Mouse (Mus musculus) limb, embryonic 14.5 days (tissue): Measurements from ENCODE around the gene Slc39a9. TPM values are rescaled to one million over a fixed set of nuclear protein-coding genes. Genes with fewer than 3 reads are reported as not detected.

Experiments used
- ATAC-seq: fragments of 200-750 bp; cut with Nextera tagmentation; 2 replicates; pipeline ENCODE4 v1.8.0; 2017; ENCODE audit warnings: low read depth, moderate number of reproducible peaks, moderate TSS enrichment; ENCODE audit not compliant: low FRiP score
- DNase-seq: peaks from one replicate; pipeline ENCODE4 v3.0.0-alpha.2; 2015; ENCODE audit warnings: low spot score
- H3K27ac ChIP-seq: fragments of 300-500 bp; sonication (generic); replicated peaks from 2 replicates; pipeline ENCODE4 v1.5.1; 2014; ENCODE audit warnings: low read depth, mild to moderate bottlenecking, low read length, moderate library complexity, mixed read lengths
- H3K27me3 ChIP-seq: fragments of 300-500 bp; sonication (generic); 2 replicates; pipeline ENCODE4 v1.6.1; 2014; ENCODE audit warnings: low read length, mixed read lengths; ENCODE audit not compliant: control insufficient read depth, insufficient read depth
- H3K36me3 ChIP-seq: fragments of 300-500 bp; sonication (generic); 2 replicates; pipeline ENCODE4 v1.6.1; 2014; ENCODE audit warnings: mild to moderate bottlenecking, low read length, moderate library complexity, mixed read lengths; ENCODE audit not compliant: control insufficient read depth, insufficient read depth
- H3K4me1 ChIP-seq: fragments of 300-500 bp; sonication (generic); 2 replicates; pipeline ENCODE4 v1.6.1; 2014; ENCODE audit warnings: antibody characterized with exemption, low read length, mixed read lengths; ENCODE audit not compliant: control insufficient read depth, insufficient read depth
- H3K4me2 ChIP-seq: fragments of 300-500 bp; sonication (generic); replicated peaks from 2 replicates; pipeline ENCODE4 v1.6.1; 2014; ENCODE audit warnings: low read depth, mild to moderate bottlenecking, low read length, moderate library complexity; ENCODE audit not compliant: severe bottlenecking
- H3K4me3 ChIP-seq: fragments of 300-500 bp; sonication (generic); replicated peaks from 2 replicates; pipeline ENCODE4 v1.5.1; 2014; ENCODE audit warnings: low read length
- H3K9ac ChIP-seq: fragments of 300-500 bp; sonication (generic); 2 replicates; pipeline ENCODE4 v1.6.1; 2014; ENCODE audit warnings: mild to moderate bottlenecking, low read depth, low read length, moderate library complexity; ENCODE audit not compliant: severe bottlenecking
- H3K9me3 ChIP-seq: fragments of 300-500 bp; sonication (generic); 2 replicates; pipeline ENCODE4 v1.6.1; 2016; ENCODE audit warnings: low read length; ENCODE audit not compliant: control insufficient read depth
- POLR2A ChIP-seq: fragments of 200-500 bp; IDR thresholded peaks from 2 replicates; pipeline ENCODE4 v1.8.0; 2012; ENCODE audit warnings: inconsistent platforms, mild to moderate bottlenecking, moderate library complexity, borderline replicate concordance; ENCODE audit not compliant: insufficient read depth, insufficient read length; ENCODE audit errors: extremely low read depth
- WGBS: fragments of 180-500 bp; shearing (Covaris S2); extraction: QIAGEN DNeasy Blood & Tissue Kit; methylation state at CpG from one replicate; pipeline ENCODE4 v1.1.7; 2014; 5-methylcytosine and 5-hydroxymethylcytosine counted together
- polyA plus RNA-seq, 2 experiments: library from polyadenylated mRNA; depleted of rRNA in 1 of 2; stranded (reverse) in 1 of 2; unstranded in 1 of 2; fragments of >200 nt; fragmentation: Nextera tagmentation in 1 of 2; extraction: Ambion mirVana in 1 of 2; gene quantifications; 2 replicates each; pipeline versions ENCODE4 v1.2.1 to v1.2.3; 2012 to 2014

Slc39a9 gene
- polyA plus RNA-seq, 2 experiments: 26.9 to 29.1 TPM

GRCm38 (mm10) chr12:80653951-80654658 is 10.4 kb downstream of the Slc39a9 start:
- ATAC-seq (no peak), DNase-seq (no peak)
- H3K36me3 ChIP-seq: no peaks in the 10 kb centered on the region; the same call in 1 of the 2 replicates
- no peaks in the 10 kb centered on the region for H3K9me3 ChIP-seq
- TF ChIP-seq POLR2A: no peak
- no peaks in the 10 kb centered on the region for H3K4me1 ChIP-seq
- no peak overlapping the region for H3K9ac ChIP-seq
- H3K4me2 ChIP-seq: no peak overlapping the region
- no peak overlapping the region for H3K4me3 ChIP-seq
- no peak overlapping the region for H3K27ac ChIP-seq
- WGBS: 90% methylated on average over 7 of the region's 7 CpGs
- H3K27me3 ChIP-seq: no peaks in the 10 kb centered on the region

GRCm38 (mm10) chr12:80654659-80655025 is 11.0 kb downstream of the Slc39a9 start:
- TF ChIP-seq POLR2A: no peak
- Histone ChIP-seq H3K27ac (no peak overlapping the region), H3K4me3 (no peak overlapping the region), H3K36me3 (no peaks in the 10 kb centered on the region), H3K4me1 (no peaks in the 10 kb centered on the region), H3K27me3 (no peaks in the 10 kb centered on the region), H3K9me3 (no peaks in the 10 kb centered on the region), H3K4me2 (no peak overlapping the region), H3K9ac (no peak overlapping the region)
- DNase-seq: no peak
- no peak for ATAC-seq
- 94% methylated on average over 3 of the region's 3 CpGs for WGBS

GRCm38 (mm10) chr12:80658661-80659060 is 15.0 kb downstream of the Slc39a9 start:
- Histone ChIP-seq H3K4me1 (no peaks in the 10 kb centered on the region), H3K4me2 (no peak overlapping the region), H3K4me3 (no peak overlapping the region), H3K27me3 (no peaks in the 10 kb centered on the region), H3K36me3 (peaks cover 10% of the 10 kb centered on the region), H3K9ac (no peak overlapping the region), H3K9me3 (no peaks in the 10 kb centered on the region), H3K27ac (no peak overlapping the region)
- DNase-seq (no peak), ATAC-seq (no peak)
- whole genome bisulfite sequencing: 88% methylated on average over 6 of the region's 6 CpGs
- no peak for TF ChIP-seq POLR2A

GRCm38 (mm10) chr12:80662322-80662721 is 18.6 kb downstream of the Slc39a9 start:
- no peak overlapping the region for H3K4me2 ChIP-seq
- no peak for ATAC-seq
- peaks cover 28% of the 10 kb centered on the region for H3K36me3 ChIP-seq
- no peak overlapping the region for H3K4me3 ChIP-seq
- DNase-seq: no peak
- no peak overlapping the region for H3K27ac ChIP-seq
- H3K4me1 ChIP-seq: no peaks in the 10 kb centered on the region
- H3K9me3 ChIP-seq: no peaks in the 10 kb centered on the region
- 96% methylated on average over 10 of the region's 10 CpGs for WGBS
- H3K9ac ChIP-seq: no peak overlapping the region
- no peaks in the 10 kb centered on the region for H3K27me3 ChIP-seq
- no peak for TF ChIP-seq POLR2A

GRCm38 (mm10) chr12:80663935-80664334 is 20.3 kb downstream of the Slc39a9 start:
- H3K4me3 ChIP-seq: no peak overlapping the region
- no peak overlapping the region for H3K9ac ChIP-seq
- no peak overlapping the region for H3K27ac ChIP-seq
- H3K4me1 ChIP-seq: no peaks in the 10 kb centered on the region
- ATAC-seq (no peak), DNase-seq (no peak)
- WGBS: 80% methylated on average over 2 of the region's 2 CpGs
- H3K4me2 ChIP-seq: no peak overlapping the region
- peaks cover 41% of the 10 kb centered on the region for H3K36me3 ChIP-seq
- H3K27me3 ChIP-seq: no peaks in the 10 kb centered on the region
- TF ChIP-seq POLR2A: no peak
- no peaks in the 10 kb centered on the region for H3K9me3 ChIP-seq

GRCm38 (mm10) chr12:80668391-80668790 is 24.7 kb downstream of the Slc39a9 start:
- DNase-seq: no peak

More at GRCm38 (mm10) chr12:80668391-80668790, 24.7 kb downstream of the Slc39a9 start:
- Histone ChIP-seq H3K4me3 (no peak overlapping the region), H3K27ac (no peak overlapping the region), H3K36me3 (peaks cover 35% of the 10 kb centered on the region), H3K9me3 (no peaks in the 10 kb centered on the region), H3K4me2 (no peak overlapping the region), H3K27me3 (no peaks in the 10 kb centered on the region), H3K9ac (no peak overlapping the region), H3K4me1 (no peaks in the 10 kb centered on the region)
- TF ChIP-seq POLR2A: no peak
- no peak for ATAC-seq
- WGBS: 89% methylated on average over 2 of the region's 2 CpGs
